Comparison of ENCODE assay signal across 9 mouse cellular contexts in genomic region chr13:34149463-34150176, GRCm38 (mm10). TPM values are rescaled to one million over a fixed set of nuclear protein-coding genes. Genes with fewer than 3 reads are reported as not detected.
A peak's percentile ranks its signal among the peaks of the same experiment; 100 is the strongest.
DNase-seq lines count a peak whose midpoint lies in the region; ATAC-seq and TF ChIP-seq lines count a peak whose summit lies in the region.
"Had no signal": no experiment of that assay in that cellular context is flagged by ENCODE, and none has a peak within 500 bp of the region (broad histone marks: within the 10 kb centered on the region; RNA-seq: fewer than 3 reads in every experiment).

No protein-coding gene starts in this region.

- DNase-seq in liver, embryonic 11.5 days (ENCODE audit: low spot score): no peak
- DNase-seq in liver: no peak
- DNase-seq in limb, embryonic 11.5 days (ENCODE audit: low spot score): no peak
- no peak for DNase-seq in frontal cortex, postnatal 14 days (ENCODE audit: low spot score in 2 of 2)
- DNase-seq in thymus, adult 2 months: no peak
- no peak for DNase-seq in left cerebral cortex, postnatal 14 days (ENCODE audit: low spot score in 2 of 2)

- peak overlapping the region; percentile 39; the same call in 1 of the 2 replicates for H3K4me3 ChIP-seq in liver, embryonic 11.5 days (ENCODE audit: low read depth, low read length)
- H3K4me3 ChIP-seq in forebrain, embryonic 13.5 days: peak overlapping the region; percentile 36
- peak overlapping the region; percentile 35 for H3K4me3 ChIP-seq in limb, embryonic 11.5 days (ENCODE audit: low read depth, low read length)
- peak overlapping the region; percentile 32 for H3K4me3 ChIP-seq in neural tube, embryonic 14.5 days (ENCODE audit: low read depth, low read length)
- H3K4me3 ChIP-seq in thymus, adult 2 months (ENCODE audit: control insufficient read depth, insufficient read depth, low read length): no peak overlapping the region

- no peak overlapping the region for H3K27ac ChIP-seq in liver, embryonic 11.5 days (ENCODE audit: low read depth, low read length)
- peak overlapping the region; percentile 98 for H3K27ac ChIP-seq in forebrain, embryonic 13.5 days
- no peak overlapping the region for H3K27ac ChIP-seq in limb, embryonic 11.5 days (replicated peaks; ENCODE audit: low read depth, low read length)
- H3K27ac ChIP-seq in neural tube, embryonic 14.5 days (ENCODE audit: low read depth, low read length): peak overlapping the region; percentile 99
- no peak overlapping the region for H3K27ac ChIP-seq in thymus, adult 2 months (ENCODE audit: control insufficient read depth, insufficient read depth, low read length)

- H3K9me3 ChIP-seq in liver, embryonic 11.5 days (ENCODE audit: control insufficient read depth, low read length): no peaks in the 10 kb centered on the region
- H3K9me3 ChIP-seq in forebrain, embryonic 13.5 days (replicated peaks): no peaks in the 10 kb centered on the region
- no peaks in the 10 kb centered on the region for H3K9me3 ChIP-seq in limb, embryonic 11.5 days (ENCODE audit: control insufficient read depth, low read length)
- no peaks in the 10 kb centered on the region for H3K9me3 ChIP-seq in neural tube, embryonic 14.5 days (ENCODE audit: control insufficient read depth, low read length)

- H3K4me2 ChIP-seq in liver, embryonic 11.5 days: peak overlapping the region; percentile 69
- peak overlapping the region; percentile 61 for H3K4me2 ChIP-seq in forebrain, embryonic 13.5 days
- peak overlapping the region; percentile 67 for H3K4me2 ChIP-seq in limb, embryonic 11.5 days (ENCODE audit: low read depth, severe bottlenecking)
- H3K4me2 ChIP-seq in neural tube, embryonic 14.5 days (ENCODE audit: low read depth, low read length): peak overlapping the region; percentile 56

- intact Hi-C loops in left cerebral cortex, postnatal 14 days (cut with DNase I): loop anchor here (1.0 kb wide), 1 partner anchor 103 kb away; no protein-coding TSS in a partner anchor

- TF ChIP-seq CTCF in thymus, adult 2 months (IDR thresholded peaks at IDR 0.05; ENCODE audit: borderline replicate concordance, control insufficient read depth, extremely low read depth, insufficient read depth, low read length, poor library complexity): no peak

- no peak for ATAC-seq in liver, embryonic 11.5 days (replicated peaks; ENCODE audit: low FRiP score)
- no peak for ATAC-seq in forebrain, embryonic 13.5 days
- ATAC-seq in limb, embryonic 11.5 days (ENCODE audit: insufficient number of reproducible peaks, low FRiP score, low TSS enrichment, low read depth): no peak
- no peak for ATAC-seq in neural tube, embryonic 14.5 days (ENCODE audit: low read depth)
- ATAC-seq: Patski had no signal

- H3K4me1 ChIP-seq in liver, embryonic 11.5 days (replicated peaks; ENCODE audit: control insufficient read depth, insufficient read depth, low read length): peaks cover 7% of the 10 kb centered on the region
- H3K4me1 ChIP-seq in forebrain, embryonic 13.5 days: peaks cover 62% of the 10 kb centered on the region
- peaks cover 3% of the 10 kb centered on the region for H3K4me1 ChIP-seq in limb, embryonic 11.5 days (ENCODE audit: control insufficient read depth, insufficient read depth, low read length)
- H3K4me1 ChIP-seq in neural tube, embryonic 14.5 days (ENCODE audit: control insufficient read depth, insufficient read depth, low read length): peaks cover 32% of the 10 kb centered on the region
- peaks cover 14% of the 10 kb centered on the region for H3K4me1 ChIP-seq in thymus, adult 2 months (replicated peaks; ENCODE audit: control insufficient read depth, insufficient read depth, low read length)

- H3K36me3 ChIP-seq in liver, embryonic 11.5 days (ENCODE audit: control insufficient read depth, insufficient read depth, low read length): no peaks in the 10 kb centered on the region
- no peaks in the 10 kb centered on the region for H3K36me3 ChIP-seq in forebrain, embryonic 13.5 days (ENCODE audit: poor library complexity, severe bottlenecking)
- no peaks in the 10 kb centered on the region for H3K36me3 ChIP-seq in limb, embryonic 11.5 days (ENCODE audit: control insufficient read depth, insufficient read depth, low read length)
- no peaks in the 10 kb centered on the region for H3K36me3 ChIP-seq in neural tube, embryonic 14.5 days (ENCODE audit: control insufficient read depth, insufficient read depth, low read length)
- H3K36me3 ChIP-seq in thymus, adult 2 months (ENCODE audit: control insufficient read depth, insufficient read depth, low read length): no peaks in the 10 kb centered on the region

- no peak for TF ChIP-seq POLR2A in thymus, adult 2 months (IDR thresholded peaks at IDR 0.05; ENCODE audit: control insufficient read depth, extremely low read depth, insufficient read depth, low read length, poor library complexity)

- 54% methylated on average over 5 of the region's 5 CpGs for WGBS in liver, embryonic 11.5 days
- 42% methylated on average over 5 of the region's 5 CpGs for WGBS in forebrain, embryonic 13.5 days
- WGBS in limb, embryonic 11.5 days: 61% methylated on average over 5 of the region's 5 CpGs
- 44% methylated on average over 5 of the region's 5 CpGs for WGBS in neural tube, embryonic 14.5 days
- WGBS in thymus, adult 2 months: 87% methylated on average over 5 of the region's 5 CpGs

- H3K27me3 ChIP-seq in liver, embryonic 11.5 days (replicated peaks; ENCODE audit: control insufficient read depth, insufficient read depth, low read length): peaks cover 20% of the 10 kb centered on the region
- H3K27me3 ChIP-seq in forebrain, embryonic 13.5 days: no peaks in the 10 kb centered on the region
- H3K27me3 ChIP-seq in limb, embryonic 11.5 days (ENCODE audit: control insufficient read depth, insufficient read depth, low read length): no peaks in the 10 kb centered on the region
- no peaks in the 10 kb centered on the region for H3K27me3 ChIP-seq in neural tube, embryonic 14.5 days (ENCODE audit: control insufficient read depth, insufficient read depth, low read length)
- no peaks in the 10 kb centered on the region for H3K27me3 ChIP-seq in thymus, adult 2 months (ENCODE audit: control insufficient read depth, insufficient read depth, low read length)
- H3K27me3 ChIP-seq: Patski had no signal

- H3K9ac ChIP-seq in liver, embryonic 11.5 days (ENCODE audit: low read depth, low read length): peak overlapping the region; percentile 21
- H3K9ac ChIP-seq in forebrain, embryonic 13.5 days: peak overlapping the region; percentile 74
- H3K9ac ChIP-seq in limb, embryonic 11.5 days (ENCODE audit: low read length): peak overlapping the region; percentile 61
- H3K9ac ChIP-seq in neural tube, embryonic 14.5 days (replicated peaks; ENCODE audit: low read depth, low read length): peak overlapping the region; percentile 74

RNA-seq across cellular contexts. Expression of gene Psmg4, which starts 13.1 kb away (rescaled TPM):
- polyA plus RNA-seq in liver, embryonic 11.5 days (2014; fragmentation: Nextera tagmentation; extraction: Ambion mirVana): 85.0 and 91.4 TPM in 2 replicates
- polyA plus RNA-seq in forebrain, embryonic 13.5 days (2015; fragmentation: Nextera tagmentation; extraction: Ambion mirVana): 121 and 128 TPM in 2 replicates
- polyA plus RNA-seq in limb, embryonic 11.5 days (2014; fragmentation: Nextera tagmentation; extraction: Ambion mirVana): 88.2 and 95.1 TPM in 2 replicates
- polyA plus RNA-seq in neural tube, embryonic 14.5 days (2014; fragmentation: Nextera tagmentation; extraction: Ambion mirVana): 77.8 and 87.4 TPM in 2 replicates
- 257 and 275 TPM in 2 replicates for polyA plus RNA-seq in thymus, adult 2 months (2012; rRNA removed)
- 10 to 100 TPM; 23.6 to 29.0 TPM for total RNA-seq in left cerebral cortex, postnatal 14 days (2021)

RNA-seq across cellular contexts. Expression of gene Tubb2b, which starts 19.4 kb away (rescaled TPM):
- polyA plus RNA-seq in liver, embryonic 11.5 days (2014; fragmentation: Nextera tagmentation; extraction: Ambion mirVana): 7.6 and 7.7 TPM in 2 replicates
- polyA plus RNA-seq in forebrain, embryonic 13.5 days (2015; fragmentation: Nextera tagmentation; extraction: Ambion mirVana): 559 and 618 TPM in 2 replicates
- polyA plus RNA-seq in limb, embryonic 11.5 days (2014; fragmentation: Nextera tagmentation; extraction: Ambion mirVana): 22.1 and 24.4 TPM in 2 replicates
- polyA plus RNA-seq in neural tube, embryonic 14.5 days (2014; fragmentation: Nextera tagmentation; extraction: Ambion mirVana): 629 and 667 TPM in 2 replicates
- 217 and 264 TPM in 2 replicates for polyA plus RNA-seq in thymus, adult 2 months (2012; rRNA removed)
- 100 to 1,000 TPM; 348 to 398 TPM for total RNA-seq in left cerebral cortex, postnatal 14 days (2021)

Comparison
In these comparisons a context has a peak if more than half of its experiments do, and no peak if none do; other contexts are left out.
1. H3K27ac ChIP-seq: peak in forebrain, embryonic 13.5 days (single experiment) and neural tube, embryonic 14.5 days (single experiment); none in liver, embryonic 11.5 days (single experiment), limb, embryonic 11.5 days (single experiment) and thymus, adult 2 months (single experiment).
2. H3K9ac ChIP-seq: peak in every context shown above with its lines; median percentile 74 in forebrain, embryonic 13.5 days; 74 in neural tube, embryonic 14.5 days; 61 in limb, embryonic 11.5 days; 21 in liver, embryonic 11.5 days.
3. Peak in every context shown above with its lines, with median percentiles within 50 percentile points of each other: H3K4me2 ChIP-seq.